Mouse (Mus musculus): Measurements from ENCODE around the gene Nqo1.

Nqo1 gene

GRCm38 (mm10) chr8:107403038-107403781 is at the start of gene Nqo1:
Gene Nqo1, minus strand, starts transcription at chr8:107403206.
- DNase-seq (ENCODE audit: low spot score): peak; percentile 78

DNA sequence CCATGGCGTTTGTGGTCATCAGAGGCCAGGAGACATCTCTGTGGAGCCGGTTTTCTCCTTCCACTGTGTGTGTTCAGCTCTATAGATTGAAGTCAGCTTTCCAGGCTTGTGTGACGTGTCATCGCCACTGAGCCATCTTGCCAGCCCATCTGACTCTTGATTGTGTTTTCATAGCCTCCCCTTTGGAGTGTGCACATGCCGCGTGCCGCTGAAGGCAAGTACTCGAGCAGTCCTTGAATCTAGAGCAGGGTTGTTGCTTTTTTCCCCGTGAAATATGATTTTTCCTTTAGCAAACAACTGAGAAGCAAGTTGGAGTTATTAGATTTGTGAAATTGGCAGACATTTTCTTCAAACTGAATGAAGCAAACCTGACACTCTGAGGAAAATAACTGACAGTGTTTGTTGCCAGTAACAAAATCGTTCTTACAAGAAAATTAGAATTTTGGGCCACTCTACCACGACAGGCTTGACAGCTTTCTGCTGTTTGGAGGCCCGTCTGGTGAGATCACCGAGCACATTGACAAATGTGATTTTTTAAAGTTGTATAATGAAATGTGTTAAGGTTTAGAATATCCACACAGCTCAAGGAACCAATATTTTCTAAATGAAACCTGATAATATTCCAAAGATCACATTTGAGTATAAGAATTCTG is 48.5 kb upstream of the Nqo1 start:
- DNase-seq (ENCODE audit: low spot score): no peak

- DNase-seq (ENCODE audit: low spot score): no peak
Measured at GRCm38 (mm10) chr8:107449655-107450054, 46.6 kb upstream of the Nqo1 start.

DNA sequence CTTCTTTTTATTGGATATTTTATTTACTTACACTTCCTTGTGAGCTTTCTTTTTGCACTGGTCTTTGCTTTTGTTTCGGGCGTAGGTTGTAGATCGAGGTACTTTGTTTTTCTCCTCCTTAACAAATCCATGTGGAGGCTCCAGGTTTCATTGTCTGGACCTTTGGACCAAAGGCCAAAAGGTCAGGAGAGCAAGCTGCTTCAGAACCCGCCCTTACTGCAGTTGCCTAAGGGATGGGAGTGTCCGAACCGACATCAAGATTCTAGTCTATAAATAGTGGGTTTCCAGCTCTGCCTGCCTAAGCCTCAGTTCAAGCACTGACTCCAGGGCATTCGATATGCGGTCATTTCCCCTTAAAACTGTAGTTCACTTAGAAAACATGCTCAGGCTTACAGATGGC is 46.1 kb upstream of the Nqo1 start:
- no peak for DNase-seq (ENCODE audit: low spot score)

GRCm38 (mm10) chr8:107448382-107448889 is 45.4 kb upstream of the Nqo1 start:
- no peak for DNase-seq (ENCODE audit: low spot score)

DNA sequence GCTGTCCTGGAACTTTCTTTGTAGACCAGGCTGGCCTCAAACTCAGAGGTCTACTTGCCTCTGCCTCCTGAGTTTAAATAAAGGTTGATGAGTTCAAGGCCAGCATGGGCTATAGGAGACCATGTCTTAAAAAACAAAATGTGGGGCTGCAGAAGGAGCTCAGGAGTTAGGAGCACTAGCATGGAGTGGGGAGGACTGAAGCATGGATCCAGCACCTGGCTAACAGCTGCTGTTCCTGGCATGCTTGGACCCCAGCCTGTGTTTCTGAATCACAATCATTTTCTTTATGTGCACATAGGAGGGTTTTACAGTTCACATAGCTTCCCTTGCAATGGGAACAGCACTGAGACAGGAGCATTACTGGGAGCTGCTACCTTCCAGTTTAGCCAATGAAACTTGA is 44.7 kb upstream of the Nqo1 start:
- DNase-seq (ENCODE audit: low spot score): no peak

GRCm38 (mm10) chr8:107444626-107445025 is 41.6 kb upstream of the Nqo1 start:
- DNase-seq (ENCODE audit: low spot score): no peak

- no peak for DNase-seq (ENCODE audit: low spot score)
Measured at GRCm38 (mm10) chr8:107439880-107440625, 37.0 kb upstream of the Nqo1 start.

- no peak for DNase-seq (ENCODE audit: low spot score)
Measured at GRCm38 (mm10) chr8:107437711-107438110, 34.7 kb upstream of the Nqo1 start.

GRCm38 (mm10) chr8:107436841-107437421 is 33.9 kb upstream of the Nqo1 start:
- DNase-seq (ENCODE audit: low spot score): peak; percentile 21

DNA sequence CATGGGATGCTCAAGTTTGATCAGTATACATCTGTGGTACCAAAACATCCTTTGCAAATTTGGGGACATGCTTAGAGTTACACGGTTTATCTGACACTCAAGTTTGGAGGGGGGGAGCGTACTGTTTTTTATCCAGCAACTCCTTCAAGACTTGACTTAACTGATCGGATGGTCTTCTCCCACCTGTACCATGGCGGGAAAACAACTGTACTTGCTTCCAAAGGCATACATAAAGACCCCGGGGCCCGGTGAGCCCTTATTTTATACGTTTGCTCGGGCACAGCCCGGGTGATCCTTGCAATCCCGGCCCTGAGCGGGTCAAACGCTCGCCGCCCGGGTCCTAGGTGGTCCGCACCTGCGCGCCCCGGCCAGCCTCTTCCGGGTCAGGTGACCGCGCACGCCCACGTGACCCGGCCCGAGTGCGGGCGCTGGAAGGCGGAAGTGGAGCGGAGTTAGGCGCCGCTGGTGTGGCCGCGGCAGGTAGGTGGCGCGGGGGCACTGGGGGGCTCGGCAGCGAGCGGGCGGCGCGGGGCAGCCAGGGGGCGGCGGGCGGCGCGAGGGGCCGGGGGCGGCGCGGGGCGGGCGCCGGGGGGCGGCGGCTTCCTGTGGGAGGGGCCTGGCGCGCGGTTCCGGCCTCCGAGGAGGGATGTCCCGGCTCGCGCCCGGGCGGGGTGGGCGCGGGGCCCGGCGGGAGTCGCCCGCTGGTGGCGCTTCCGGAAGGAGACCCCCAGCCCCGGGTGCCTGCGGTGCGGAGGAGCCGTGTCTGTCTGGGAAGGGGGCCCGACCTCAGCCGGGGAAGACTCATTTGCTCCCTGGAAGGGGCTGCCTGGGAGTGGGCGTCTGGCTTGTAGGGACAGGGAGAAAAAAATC is 33.2 kb upstream of the Nqo1 start, which contains the start of gene Wwp2:
Gene Wwp2, plus strand, starts transcription at position 404 of the 870 bp plus-strand sequence.
- peak; percentile 71 for DNase-seq (ENCODE audit: low spot score)

GRCm38 (mm10) chr8:107435421-107435961 is 32.5 kb upstream of the Nqo1 start:
- no peak for DNase-seq (ENCODE audit: low spot score)

- no peak for DNase-seq (ENCODE audit: low spot score)
Measured at GRCm38 (mm10) chr8:107430821-107431220, 27.8 kb upstream of the Nqo1 start.

GRCm38 (mm10) chr8:107425230-107425597 is 22.2 kb upstream of the Nqo1 start:
- no peak for DNase-seq (ENCODE audit: low spot score)

GRCm38 (mm10) chr8:107424597-107425229 is 21.7 kb upstream of the Nqo1 start, which contains the start of gene Nob1:
Gene Nob1, minus strand, starts transcription at chr8:107425051.
- DNase-seq (ENCODE audit: low spot score): peak; percentile 96

GRCm38 (mm10) chr8:107424176-107424575 is 21.2 kb upstream of the Nqo1 start:
- no peak for DNase-seq (ENCODE audit: low spot score)

DNA sequence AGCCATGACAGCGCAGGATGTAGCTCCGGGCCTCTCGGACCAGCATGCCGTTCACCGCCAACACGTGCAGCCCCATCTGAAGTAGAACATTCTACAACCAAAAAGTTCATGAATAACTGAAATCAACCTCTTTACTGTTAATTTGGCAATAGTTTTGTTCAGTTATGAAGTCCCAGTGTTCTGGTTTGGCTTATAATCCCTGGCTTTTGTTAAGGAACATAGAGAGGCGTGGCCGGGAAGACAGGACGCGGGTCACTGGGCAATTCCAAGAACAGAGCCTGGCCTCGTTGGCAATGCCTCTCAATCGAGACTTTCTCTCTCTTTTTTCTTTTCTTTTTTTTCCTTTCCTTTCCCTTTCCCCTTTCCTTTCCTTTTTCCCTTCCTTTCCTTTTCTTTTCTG is 14.0 kb upstream of the Nqo1 start:
- no peak for DNase-seq (ENCODE audit: low spot score)

GRCm38 (mm10) chr8:107413881-107414280 is 10.9 kb upstream of the Nqo1 start:
- no peak for DNase-seq (ENCODE audit: low spot score)

GRCm38 (mm10) chr8:107412552-107412951 is 9.5 kb upstream of the Nqo1 start:
- DNase-seq (ENCODE audit: low spot score): no peak

DNA sequence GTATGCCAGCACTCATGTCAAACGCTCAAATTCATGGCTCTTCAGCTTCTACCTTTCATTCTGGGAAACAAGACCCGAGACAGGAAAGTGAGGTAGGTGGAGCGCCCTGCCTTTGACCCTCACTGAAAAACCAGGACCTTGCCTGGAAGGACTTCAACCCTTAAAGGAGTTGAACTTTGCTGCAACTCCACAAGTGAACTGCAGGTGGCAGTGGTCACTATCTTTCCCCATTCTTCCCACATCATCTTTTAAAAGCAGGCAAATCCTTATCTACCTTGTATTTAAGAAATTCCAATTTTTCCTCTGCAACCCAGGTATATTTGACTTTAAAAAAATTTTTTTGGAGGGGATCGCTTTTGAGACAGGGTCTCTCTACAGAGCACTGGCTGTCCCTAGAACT is 8.4 kb upstream of the Nqo1 start:
- no peak for DNase-seq (ENCODE audit: low spot score)
